Mouse (Mus musculus): ENCODE results near the gene Gm28230. TPM values are rescaled to one million over a fixed set of nuclear protein-coding genes. Genes with fewer than 3 reads are reported as not detected.

The Gm28230 gene
- polyA plus RNA-seq (2017; shearing (Covaris generic)), result not detected

GRCm38 (mm10) chr2:74726551-74726950, at the start of gene Gm28230:
Gene Gm28230, plus strand, starts transcription at chr2:74726728.

GRCm38 (mm10) chr2:74678891-74679595, 47.5 kb upstream of the Gm28230 start, which contains the start of gene Hoxd11:
Gene Hoxd11, plus strand, starts transcription at chr2:74679557.

GRCm38 (mm10) chr2:74691022-74691951, 35.2 kb upstream of the Gm28230 start, which contains the start of gene Hoxd10:
Gene Hoxd10, plus strand, starts transcription at chr2:74691924.

GRCm38 (mm10) chr2:74697567-74698121, 28.9 kb upstream of the Gm28230 start, which contains the start of gene Hoxd9:
Gene Hoxd9, plus strand, starts transcription at chr2:74697727.

GRCm38 (mm10) chr2:74704393-74704998, 22.0 kb upstream of the Gm28230 start, which contains the start of gene Hoxd8:
Gene Hoxd8, plus strand, starts transcription at chr2:74704615.

GRCm38 (mm10) chr2:74711721-74712621, 14.6 kb upstream of the Gm28230 start, which contains the start of the genes Hoxd3 and Hoxd4:
Gene Hoxd3, plus strand, starts transcription at chr2:74711927.
Gene Hoxd4, plus strand, starts transcription at chr2:74711929.

GRCm38 (mm10) chr2:74762522-74763244, 36.2 kb downstream of the Gm28230 start, which contains the start of gene Hoxd1:
Gene Hoxd1, plus strand, starts transcription at chr2:74762980.

Other genes starting within 250 kb of the Gm28230 start
- 24.1 TPM for gene Lnpk, start 147.3 kb upstream of the Gm28230 start, polyA plus RNA-seq (2017; shearing (Covaris generic))
- not detected for gene Evx2, start 67.2 kb upstream of the Gm28230 start, polyA plus RNA-seq (2017; shearing (Covaris generic))
- not detected for gene Hoxd13, start 58.4 kb upstream of the Gm28230 start, polyA plus RNA-seq (2017; shearing (Covaris generic))
- not detected for gene Hoxd12, start 51.7 kb upstream of the Gm28230 start, polyA plus RNA-seq (2017; shearing (Covaris generic))
- not detected for gene Hoxd11, start 47.2 kb upstream of the Gm28230 start, polyA plus RNA-seq (2017; shearing (Covaris generic))
- gene Hoxd10, start 34.8 kb upstream of the Gm28230 start, polyA plus RNA-seq (2017; shearing (Covaris generic)), result not detected
- not detected for gene Hoxd9, start 29.0 kb upstream of the Gm28230 start, polyA plus RNA-seq (2017; shearing (Covaris generic))
- gene Hoxd8, start 22.1 kb upstream of the Gm28230 start, polyA plus RNA-seq (2017; shearing (Covaris generic)), result 0.22 TPM
- not detected for gene Hoxd3, start 14.8 kb upstream of the Gm28230 start, polyA plus RNA-seq (2017; shearing (Covaris generic))
- 0.27 TPM for gene Hoxd4, start 14.8 kb upstream of the Gm28230 start, polyA plus RNA-seq (2017; shearing (Covaris generic))
- gene Hoxd1, start 36.3 kb downstream of the Gm28230 start, polyA plus RNA-seq (2017; shearing (Covaris generic)), result 0.34 TPM
- gene Mtx2, start 99.1 kb downstream of the Gm28230 start, polyA plus RNA-seq (2017; shearing (Covaris generic)), result 29.4 TPM

Measured in effector memory CD4-positive, alpha-beta T cell, adult 7 months (primary cell).